Mouse (Mus musculus) B cell, adult 62 days (primary cell): ENCODE measurements around the gene Gm884. TPM values are rescaled to one million over a fixed set of nuclear protein-coding genes. Genes with fewer than 3 reads are reported as not detected.

Source experiments
- total RNA-seq: library from RNA; stranded (reverse); gene quantifications from 4 replicates; pipeline ENCODE4 v1.2.4, GENCODE M21; 2023

The Gm884 gene
- total RNA-seq: not detected in 4 replicates

DNA sequence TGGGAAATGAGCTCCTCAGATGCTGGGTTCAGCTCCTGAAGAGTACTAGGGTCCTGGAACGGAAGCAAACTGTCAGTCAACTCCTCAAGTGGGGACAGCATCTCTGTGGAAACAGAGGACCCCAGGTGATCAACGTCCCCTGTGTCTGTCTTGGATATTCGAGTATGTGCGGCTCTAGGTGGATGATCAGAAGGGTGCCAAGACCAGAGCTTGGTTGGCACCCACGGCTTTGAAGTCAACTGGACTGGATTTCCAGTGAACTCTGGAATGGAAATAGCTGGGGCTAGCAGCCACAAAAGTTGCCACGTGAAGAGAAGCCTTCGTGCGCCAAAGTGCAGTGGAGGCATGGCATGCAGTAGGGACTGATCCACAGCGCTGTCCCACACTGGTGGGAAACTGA, at the start of gene Gm884:
Gene Gm884, minus strand, starts transcription at position 101 of the 400 bp plus-strand sequence.

DNA sequence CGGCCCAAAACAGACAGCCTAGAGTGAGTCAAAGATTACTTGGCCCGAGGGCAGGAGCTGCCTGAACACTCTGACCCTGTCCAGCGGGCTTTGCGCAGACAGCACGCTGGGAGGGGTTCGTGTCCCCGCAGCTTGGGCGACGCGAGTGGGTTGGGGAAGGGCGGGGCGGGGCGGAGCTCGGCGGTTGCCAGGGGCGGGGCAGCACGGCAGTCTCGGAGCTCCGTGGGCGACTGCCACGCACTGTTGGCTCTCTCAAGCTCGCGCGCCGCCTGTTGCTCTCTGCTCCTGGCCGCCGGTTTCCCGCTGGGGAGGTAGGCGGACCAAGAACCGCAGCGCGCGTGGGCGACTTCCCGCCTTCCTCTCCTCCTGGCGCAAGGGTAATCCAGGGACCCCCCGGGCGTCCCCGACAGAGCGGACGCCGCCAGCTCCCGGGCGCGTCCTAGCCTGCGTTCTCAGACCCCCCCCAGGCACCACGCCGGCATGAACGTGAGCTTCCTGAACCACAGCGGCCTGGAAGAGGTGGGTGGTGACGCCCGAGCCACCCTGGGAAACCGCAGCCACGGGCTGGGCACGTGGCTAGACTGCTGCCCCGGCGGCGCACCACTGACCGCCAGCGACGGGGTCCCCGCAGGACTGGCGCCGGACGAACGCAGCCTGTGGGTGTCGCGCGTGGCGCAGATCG, 28.5 kb upstream of the Gm884 start, which contains the start of gene Rprml:
Gene Rprml, plus strand, starts transcription at position 270 of the 682 bp plus-strand sequence.

DNA sequence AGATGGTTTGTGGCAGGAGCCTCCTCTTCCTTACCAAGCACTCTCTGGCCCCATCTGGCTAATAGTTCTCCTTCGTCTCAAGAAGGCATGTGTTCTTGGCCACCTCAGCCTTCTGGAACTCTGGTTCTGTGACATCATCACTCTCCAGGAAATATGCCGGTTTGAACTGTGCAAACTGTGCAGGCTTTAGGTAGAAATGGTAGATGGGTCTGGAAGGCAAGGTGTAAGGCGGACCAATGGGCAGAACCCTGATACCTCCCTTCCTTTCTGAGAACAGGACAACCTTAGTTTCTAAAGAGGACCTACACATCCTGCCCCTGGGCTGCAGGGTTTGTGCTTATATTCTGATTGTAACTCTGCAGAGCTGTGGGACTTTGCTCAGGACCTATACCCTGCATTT, 17.9 kb upstream of the Gm884 start, which contains the start of gene Lyzl6:
Gene Lyzl6, minus strand, starts transcription at position 101 of the 400 bp plus-strand sequence.

DNA sequence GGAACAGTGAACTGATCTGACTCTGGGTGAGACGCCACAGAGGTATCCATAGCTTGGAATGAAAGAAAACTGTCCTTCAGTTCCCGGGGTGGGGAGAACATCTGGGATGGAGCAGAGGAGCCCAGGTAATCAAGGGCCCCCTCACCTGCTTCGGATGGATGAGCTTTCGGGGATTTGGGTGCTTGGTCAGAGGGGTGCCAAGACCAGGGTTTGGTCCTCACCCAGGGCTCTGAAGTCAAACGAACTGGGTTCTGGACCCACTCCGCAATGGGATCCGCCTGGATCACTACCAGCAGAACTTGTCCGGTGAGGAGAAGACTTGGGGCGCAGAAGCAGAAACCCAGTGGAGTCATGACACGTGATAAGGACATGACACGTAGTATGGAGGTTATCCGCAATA, 116.4 kb downstream of the Gm884 start, which contains the start of gene Lrrc37a:
Gene Lrrc37a, minus strand, starts transcription at position 101 of the 400 bp plus-strand sequence.

Other genes with a start within 250 kb of the Gm884 start
- 79.2 to 88.3 TPM (median 84.1 TPM) in 4 replicates for gene Plekhm1, start 208.5 kb downstream of the Gm884 start, total RNA-seq
- not detected in 4 replicates for gene Lrrc37a, start 116.5 kb downstream of the Gm884 start, total RNA-seq
- not detected in 4 replicates for gene Lyzl6, start 17.8 kb upstream of the Gm884 start, total RNA-seq
- not detected in 4 replicates for gene Rprml, start 28.4 kb upstream of the Gm884 start, total RNA-seq
- gene Gosr2, start 76.8 kb upstream of the Gm884 start, total RNA-seq: 60.1 to 72.8 TPM (median 66.0 TPM) in 4 replicates
- gene Wnt9b, start 128.7 kb upstream of the Gm884 start, total RNA-seq: not detected in 4 replicates
- gene Wnt3, start 153.0 kb upstream of the Gm884 start, total RNA-seq: not detected in 4 replicates